Mouse (Mus musculus): Measurements from ENCODE around the gene Prlr. TPM values are rescaled to one million over a fixed set of nuclear protein-coding genes. Genes with fewer than 3 reads are reported as not detected.

The Prlr gene
- polyA plus RNA-seq, 1 experiment from 2014 or later, result 52.3 TPM

DNA sequence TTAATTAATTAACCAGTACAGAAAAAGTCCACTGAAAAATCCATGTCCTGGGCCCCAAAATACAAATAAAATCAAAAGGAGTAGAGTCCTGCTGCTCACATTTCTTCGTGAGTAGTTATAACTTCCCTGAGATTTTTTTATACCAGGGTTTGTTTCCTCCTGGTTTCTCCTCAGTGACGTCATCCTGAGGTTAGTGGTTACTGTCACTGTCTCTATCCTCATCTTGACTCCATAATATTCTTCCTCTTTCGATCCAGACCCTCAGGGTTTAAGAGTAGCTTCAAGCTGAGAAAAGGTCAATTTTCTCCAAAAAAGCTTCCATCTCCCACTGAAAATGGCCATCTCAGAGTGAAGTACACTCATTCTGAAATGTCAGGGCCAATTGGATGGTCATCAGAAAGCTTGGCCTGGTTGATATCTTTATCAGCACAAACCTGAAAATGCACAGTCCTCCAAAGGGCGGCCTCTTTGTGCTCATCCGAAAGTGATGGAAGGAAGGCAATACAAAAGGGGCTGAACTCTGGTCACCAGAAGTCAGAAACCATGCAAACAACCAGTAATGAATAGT, 63.3 kb downstream of the Prlr start:
- no peak overlapping the region for H3K27ac ChIP-seq (ENCODE audit: low read depth, low read length)
- no peaks in the 10 kb centered on the region for H3K27me3 ChIP-seq (replicated peaks; ENCODE audit: control insufficient read depth, insufficient read depth, low read length)
- no peaks in the 10 kb centered on the region for H3K4me1 ChIP-seq (replicated peaks; ENCODE audit: control insufficient read depth, insufficient read depth, low read length)
- H3K4me3 ChIP-seq (ENCODE audit: low read depth, low read length), result no peak overlapping the region
- ATAC-seq, result no peak
- WGBS, result 87% methylated on average over 5 of the region's 5 CpGs
- H3K9ac ChIP-seq (ENCODE audit: low read depth, low read length), result no peak overlapping the region
- no peak overlapping the region for H3K4me2 ChIP-seq (replicated peaks; ENCODE audit: low read depth)
- TF ChIP-seq CTCF (IDR thresholded peaks at IDR 0.05; ENCODE audit: low read depth), result no peak
- no peaks in the 10 kb centered on the region for H3K9me3 ChIP-seq (ENCODE audit: control insufficient read depth)
- H3K36me3 ChIP-seq (ENCODE audit: control insufficient read depth, insufficient read depth), result no peaks in the 10 kb centered on the region

DNA sequence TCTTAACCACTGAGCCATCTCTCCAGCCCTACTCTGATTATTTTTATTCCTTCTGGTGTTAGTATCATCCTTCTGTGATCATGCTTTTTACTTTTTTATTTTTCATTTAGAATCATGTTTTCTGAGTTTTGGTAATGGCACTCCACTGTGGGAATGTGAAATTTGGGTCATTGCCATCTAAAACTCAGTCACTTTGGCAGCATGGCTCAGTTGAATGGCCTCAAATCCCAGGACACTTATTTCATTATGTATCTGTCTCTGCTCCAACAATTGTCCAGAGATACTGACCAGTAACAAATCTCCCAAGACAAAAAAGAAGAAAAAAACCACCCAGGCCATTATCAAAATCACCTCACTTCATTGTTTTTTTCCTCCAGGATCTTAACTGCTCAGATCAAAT, 65.2 kb downstream of the Prlr start:
- no peak overlapping the region for H3K4me3 ChIP-seq (ENCODE audit: low read depth, low read length)
- ATAC-seq, result no peak
- no peak overlapping the region for H3K27ac ChIP-seq (ENCODE audit: low read depth, low read length)
- no peaks in the 10 kb centered on the region for H3K36me3 ChIP-seq (ENCODE audit: control insufficient read depth, insufficient read depth)
- no peaks in the 10 kb centered on the region for H3K27me3 ChIP-seq (replicated peaks; ENCODE audit: control insufficient read depth, insufficient read depth, low read length)
- no peak overlapping the region for H3K4me2 ChIP-seq (replicated peaks; ENCODE audit: low read depth)
- H3K9me3 ChIP-seq (ENCODE audit: control insufficient read depth), result no peaks in the 10 kb centered on the region
- H3K9ac ChIP-seq (ENCODE audit: low read depth, low read length), result no peak overlapping the region
- TF ChIP-seq CTCF (IDR thresholded peaks at IDR 0.05; ENCODE audit: low read depth), result no peak
- no peaks in the 10 kb centered on the region for H3K4me1 ChIP-seq (replicated peaks; ENCODE audit: control insufficient read depth, insufficient read depth, low read length)

DNA sequence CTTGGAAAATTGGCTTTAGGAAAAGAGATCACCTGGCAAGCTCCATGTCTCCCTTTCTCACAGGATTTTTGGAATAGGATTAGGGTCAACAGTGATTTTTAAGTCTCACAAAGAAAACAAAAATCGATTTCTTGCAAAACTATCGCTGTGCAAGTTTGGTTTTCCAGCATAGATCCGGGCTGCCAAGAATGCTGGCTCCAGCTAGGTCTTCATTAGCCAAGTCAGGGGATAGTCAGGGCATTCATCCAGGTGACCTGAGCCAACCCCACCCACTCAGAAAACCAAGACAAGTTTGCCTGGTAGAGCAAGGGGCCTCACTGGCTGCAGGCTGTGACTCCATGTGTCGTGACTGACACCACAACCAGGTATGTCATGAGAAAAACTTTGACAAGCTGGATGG, 72.2 kb downstream of the Prlr start:
- Histone ChIP-seq H3K4me3 (ENCODE audit: low read depth, low read length) (no peak overlapping the region), H3K9me3 (ENCODE audit: control insufficient read depth) (no peaks in the 10 kb centered on the region), H3K36me3 (ENCODE audit: control insufficient read depth, insufficient read depth) (no peaks in the 10 kb centered on the region), H3K27me3 (replicated peaks; ENCODE audit: control insufficient read depth, insufficient read depth, low read length) (no peaks in the 10 kb centered on the region), H3K4me2 (replicated peaks; ENCODE audit: low read depth) (no peak overlapping the region), H3K27ac (ENCODE audit: low read depth, low read length) (no peak overlapping the region), H3K9ac (ENCODE audit: low read depth, low read length) (no peak overlapping the region), H3K4me1 (replicated peaks; ENCODE audit: control insufficient read depth, insufficient read depth, low read length) (no peaks in the 10 kb centered on the region)
- TF ChIP-seq CTCF (IDR thresholded peaks at IDR 0.05; ENCODE audit: low read depth), result no peak
- 81% methylated on average over 4 of the region's 4 CpGs for WGBS
- no peak for ATAC-seq

DNA sequence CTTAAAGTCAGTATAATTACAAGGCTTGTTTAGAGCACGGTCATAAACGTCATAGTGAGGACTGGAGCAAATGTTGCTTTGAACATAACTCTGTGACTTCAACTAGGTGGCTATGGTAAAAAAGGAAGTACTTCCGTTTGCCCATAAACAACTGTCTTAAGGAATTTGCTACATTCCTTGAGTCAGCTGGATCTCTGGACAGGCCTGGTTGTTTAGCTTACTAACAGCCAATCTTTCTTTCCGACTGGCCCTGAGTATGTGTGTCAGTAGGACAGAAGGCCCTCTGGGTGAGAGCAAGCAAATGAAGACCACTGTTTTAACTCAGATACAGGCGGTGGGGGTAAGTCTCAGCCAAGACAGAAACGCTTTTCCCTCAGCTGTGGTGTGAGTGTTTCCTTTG, 73.7 kb downstream of the Prlr start:
- Histone ChIP-seq H3K27me3 (replicated peaks; ENCODE audit: control insufficient read depth, insufficient read depth, low read length) (no peaks in the 10 kb centered on the region), H3K9ac (ENCODE audit: low read depth, low read length) (no peak overlapping the region), H3K9me3 (ENCODE audit: control insufficient read depth) (no peaks in the 10 kb centered on the region), H3K4me1 (replicated peaks; ENCODE audit: control insufficient read depth, insufficient read depth, low read length) (no peaks in the 10 kb centered on the region), H3K4me3 (ENCODE audit: low read depth, low read length) (no peak overlapping the region), H3K4me2 (replicated peaks; ENCODE audit: low read depth) (no peak overlapping the region), H3K36me3 (ENCODE audit: control insufficient read depth, insufficient read depth) (no peaks in the 10 kb centered on the region), H3K27ac (ENCODE audit: low read depth, low read length) (no peak overlapping the region)
- WGBS, result 56% methylated on average over 6 of the region's 6 CpGs
- TF ChIP-seq CTCF (IDR thresholded peaks at IDR 0.05; ENCODE audit: low read depth), result no peak
- no peak for ATAC-seq

DNA sequence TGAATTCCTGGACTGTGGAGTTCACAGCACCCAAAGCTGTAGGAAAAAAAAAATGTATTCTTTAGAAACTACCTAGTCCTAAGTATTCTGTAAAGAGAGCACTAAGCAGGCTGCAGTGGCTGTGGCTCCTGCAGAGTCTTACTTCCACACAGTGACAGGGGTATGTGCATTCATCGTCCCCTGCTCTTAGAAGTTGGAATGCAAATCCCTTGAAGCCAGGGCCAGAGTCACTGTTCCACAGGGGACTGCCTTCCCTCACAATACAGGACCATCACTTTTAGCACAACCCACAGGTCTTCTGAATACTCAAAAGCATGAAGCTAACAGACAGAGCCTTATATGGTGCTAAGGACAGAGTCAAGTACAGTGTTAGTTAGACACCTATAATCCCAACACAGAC, 75.5 kb downstream of the Prlr start:
- H3K27ac ChIP-seq (ENCODE audit: low read depth, low read length), result no peak overlapping the region
- ATAC-seq, result no peak
- no peak overlapping the region for H3K4me3 ChIP-seq (ENCODE audit: low read depth, low read length)
- TF ChIP-seq CTCF (IDR thresholded peaks at IDR 0.05; ENCODE audit: low read depth), result no peak
- no peaks in the 10 kb centered on the region for H3K9me3 ChIP-seq (ENCODE audit: control insufficient read depth)
- no peaks in the 10 kb centered on the region for H3K4me1 ChIP-seq (replicated peaks; ENCODE audit: control insufficient read depth, insufficient read depth, low read length)
- H3K36me3 ChIP-seq (ENCODE audit: control insufficient read depth, insufficient read depth), result no peaks in the 10 kb centered on the region
- no peaks in the 10 kb centered on the region for H3K27me3 ChIP-seq (replicated peaks; ENCODE audit: control insufficient read depth, insufficient read depth, low read length)
- H3K4me2 ChIP-seq (replicated peaks; ENCODE audit: low read depth), result no peak overlapping the region
- H3K9ac ChIP-seq (ENCODE audit: low read depth, low read length), result no peak overlapping the region
- WGBS, result 45% methylated on average over 1 of the region's 1 CpGs

DNA sequence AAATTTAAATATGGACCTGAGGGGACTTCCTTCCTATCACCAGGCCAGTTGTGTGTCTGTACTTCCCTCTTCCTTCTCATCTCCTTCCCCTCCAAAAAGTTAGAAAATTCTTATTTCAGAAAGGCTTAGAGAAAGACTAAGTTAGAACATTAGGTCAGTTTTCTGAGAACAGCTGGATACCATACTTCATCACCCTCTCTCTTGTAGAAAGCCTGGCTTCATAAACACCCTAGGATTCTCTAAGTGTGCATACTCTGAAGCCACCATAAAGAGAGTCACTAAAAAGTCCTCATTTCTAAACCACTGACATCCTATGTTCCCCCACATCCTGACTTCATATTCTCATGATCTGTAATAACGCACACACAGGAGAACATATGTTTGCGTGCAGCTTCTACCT, 85.2 kb downstream of the Prlr start:
- no peaks in the 10 kb centered on the region for H3K4me1 ChIP-seq (replicated peaks; ENCODE audit: control insufficient read depth, insufficient read depth, low read length)
- H3K27ac ChIP-seq (ENCODE audit: low read depth, low read length), result no peak overlapping the region
- no peaks in the 10 kb centered on the region for H3K36me3 ChIP-seq (ENCODE audit: control insufficient read depth, insufficient read depth)
- H3K4me2 ChIP-seq (replicated peaks; ENCODE audit: low read depth), result no peak overlapping the region
- H3K4me3 ChIP-seq (ENCODE audit: low read depth, low read length), result no peak overlapping the region
- 97% methylated on average over 2 of the region's 2 CpGs for WGBS
- H3K27me3 ChIP-seq (replicated peaks; ENCODE audit: control insufficient read depth, insufficient read depth, low read length), result no peaks in the 10 kb centered on the region
- H3K9me3 ChIP-seq (ENCODE audit: control insufficient read depth), result no peaks in the 10 kb centered on the region
- H3K9ac ChIP-seq (ENCODE audit: low read depth, low read length), result no peak overlapping the region
- no peak for ATAC-seq
- TF ChIP-seq CTCF (IDR thresholded peaks at IDR 0.05; ENCODE audit: low read depth), result no peak

DNA sequence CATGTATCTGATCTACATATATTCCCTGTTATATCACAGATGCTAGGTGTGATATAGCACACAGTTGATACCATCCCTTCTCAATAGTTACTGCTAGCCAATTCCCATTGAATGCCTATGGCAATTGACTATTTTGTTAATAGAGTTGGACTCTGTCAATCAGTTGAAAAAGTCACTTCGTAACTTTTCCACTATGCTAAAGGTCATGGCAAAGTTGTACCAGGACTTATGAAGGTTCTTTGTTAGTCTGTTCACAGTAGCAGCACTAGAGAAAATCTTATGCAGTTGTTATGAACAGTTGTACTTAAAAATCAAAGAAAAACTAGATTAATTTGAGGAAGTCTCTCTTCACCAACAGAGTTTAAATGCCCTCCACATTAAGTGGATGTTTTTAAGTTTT, 85.6 kb downstream of the Prlr start:
- TF ChIP-seq CTCF (IDR thresholded peaks at IDR 0.05; ENCODE audit: low read depth), result no peak
- Histone ChIP-seq H3K9ac (ENCODE audit: low read depth, low read length) (no peak overlapping the region), H3K27ac (ENCODE audit: low read depth, low read length) (no peak overlapping the region), H3K4me2 (replicated peaks; ENCODE audit: low read depth) (no peak overlapping the region), H3K4me3 (ENCODE audit: low read depth, low read length) (no peak overlapping the region), H3K36me3 (ENCODE audit: control insufficient read depth, insufficient read depth) (no peaks in the 10 kb centered on the region), H3K27me3 (replicated peaks; ENCODE audit: control insufficient read depth, insufficient read depth, low read length) (no peaks in the 10 kb centered on the region), H3K4me1 (replicated peaks; ENCODE audit: control insufficient read depth, insufficient read depth, low read length) (no peaks in the 10 kb centered on the region), H3K9me3 (ENCODE audit: control insufficient read depth) (no peaks in the 10 kb centered on the region)
- WGBS, result 90% methylated on average over 1 of the region's 1 CpGs
- no peak for ATAC-seq

Measured in intestine, postnatal 0 days (tissue).